In the genomic region with DNA sequence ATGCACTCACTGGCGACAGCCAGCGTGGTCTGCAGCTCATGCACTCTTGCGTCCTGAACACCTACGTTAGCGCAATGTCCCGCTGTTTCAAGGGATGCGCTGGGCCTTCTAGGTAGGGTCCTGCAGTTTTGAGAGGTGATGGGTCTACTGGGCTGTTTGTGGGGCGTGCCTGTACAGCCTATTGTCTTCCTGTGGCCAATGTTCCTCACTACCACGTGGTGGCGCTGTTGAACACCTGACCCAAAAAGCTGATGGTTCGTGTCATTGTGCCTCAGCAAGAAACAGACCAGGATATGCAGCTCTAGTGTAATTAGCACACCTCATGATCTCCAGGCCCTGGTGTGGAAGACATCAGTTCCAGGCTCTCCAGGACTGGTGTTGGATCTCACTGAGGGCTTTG, we compare ENCODE assay signal across 9 mouse cellular contexts. TPM values are rescaled to one million over a fixed set of nuclear protein-coding genes. Genes with fewer than 3 reads are reported as not detected.
DNase-seq lines count a peak whose midpoint lies in the region; ATAC-seq and TF ChIP-seq lines count a peak whose summit lies in the region.
"Had no signal": no experiment of that assay in that cellular context is flagged by ENCODE, and none has a peak within 500 bp of the region (broad histone marks: within the 10 kb centered on the region; RNA-seq: fewer than 3 reads in every experiment).

No protein-coding gene starts in this region.

- H3K9ac ChIP-seq in ES-Bruce4 (ENCODE audit: low read depth, poor library complexity, severe bottlenecking) = no peak overlapping the region
- no peak overlapping the region for H3K9ac ChIP-seq in intestine, embryonic 16.5 days (ENCODE audit: low read depth, low read length)
- no peak overlapping the region for H3K9ac ChIP-seq in liver, embryonic 13.5 days

- no peak for TF ChIP-seq POLR2A in ES-Bruce4 (IDR thresholded peaks at IDR 0.05; ENCODE audit: insufficient read depth, low read length)
- TF ChIP-seq POLR2A in olfactory bulb, adult 2 months (IDR thresholded peaks at IDR 0.05; ENCODE audit: insufficient read depth, low read depth, low read length) = no peak

- H3K4me2 ChIP-seq in intestine, embryonic 16.5 days (ENCODE audit: low read depth, low read length) = no peak overlapping the region
- H3K4me2 ChIP-seq in liver, embryonic 13.5 days = no peak overlapping the region

- no peaks in the 10 kb centered on the region for H3K36me3 ChIP-seq in ES-Bruce4 (ENCODE audit: control insufficient read depth, insufficient read depth, low read length, poor library complexity, severe bottlenecking)
- H3K36me3 ChIP-seq in intestine, embryonic 16.5 days (ENCODE audit: control insufficient read depth, insufficient read depth, low read length) = no peaks in the 10 kb centered on the region
- no peaks in the 10 kb centered on the region for H3K36me3 ChIP-seq in liver, embryonic 13.5 days

- TF ChIP-seq EP300 in ES-Bruce4 (IDR thresholded peaks at IDR 0.05; ENCODE audit: insufficient read depth, low read depth, low read length) = 0 out of 2 replicates have a peak, but pooled peaks have one; percentile 41

- no peaks in the 10 kb centered on the region for H3K9me3 ChIP-seq in ES-Bruce4 (replicated peaks; ENCODE audit: control insufficient read depth, insufficient read depth, low read length, poor library complexity, severe bottlenecking)
- no peaks in the 10 kb centered on the region for H3K9me3 ChIP-seq in intestine, embryonic 16.5 days (ENCODE audit: control insufficient read depth, low read length)
- H3K9me3 ChIP-seq in liver, embryonic 13.5 days (replicated peaks) = no peaks in the 10 kb centered on the region

- H3K4me1 ChIP-seq in ES-Bruce4 (ENCODE audit: control insufficient read depth, insufficient read depth, low read length) = peaks cover 5% of the 10 kb centered on the region
- H3K4me1 ChIP-seq in intestine, embryonic 16.5 days (ENCODE audit: control insufficient read depth, insufficient read depth, low read length) = no peaks in the 10 kb centered on the region
- H3K4me1 ChIP-seq in liver, embryonic 13.5 days (replicated peaks) = peaks cover 13% of the 10 kb centered on the region
- peaks cover 13% of the 10 kb centered on the region for H3K4me1 ChIP-seq in olfactory bulb, adult 2 months (ENCODE audit: control insufficient read depth, insufficient read depth, low read length)

- ATAC-seq in intestine, embryonic 16.5 days = 0 out of 2 replicates have a peak, but pooled peaks have one; percentile 23
- peak; percentile 43; the same call in 1 of the 2 replicates for ATAC-seq in liver, embryonic 13.5 days (ENCODE audit: low read depth)
- no peak for ATAC-seq in erythroid progenitor cell, adult 5-6 weeks (replicated peaks; ENCODE audit: low FRiP score, poor library complexity, severe bottlenecking)

- H3K27ac ChIP-seq in ES-Bruce4 (ENCODE audit: insufficient read depth, low read length) = no peak overlapping the region
- H3K27ac ChIP-seq in intestine, embryonic 16.5 days (ENCODE audit: low read length) = no peak overlapping the region
- no peak overlapping the region for H3K27ac ChIP-seq in liver, embryonic 13.5 days
- H3K27ac ChIP-seq in olfactory bulb, adult 2 months (ENCODE audit: insufficient read depth, low read depth, low read length) = no peak overlapping the region

- peak; percentile 99 for TF ChIP-seq CTCF in ES-Bruce4 (IDR thresholded peaks at IDR 0.05; ENCODE audit: low read depth, low read length)
- TF ChIP-seq CTCF in olfactory bulb, adult 2 months (IDR thresholded peaks at IDR 0.05; ENCODE audit: insufficient read depth, low read depth, low read length) = peak; percentile 41; the same call in 1 of the 2 replicates

- H3K4me3 ChIP-seq in ES-Bruce4 (ENCODE audit: low read depth, low read length) = no peak overlapping the region; the same call in 1 of the 2 replicates
- H3K4me3 ChIP-seq in intestine, embryonic 16.5 days (ENCODE audit: low read length) = no peak overlapping the region
- H3K4me3 ChIP-seq in liver, embryonic 13.5 days (replicated peaks) = no peak overlapping the region
- H3K4me3 ChIP-seq in olfactory bulb, adult 2 months (ENCODE audit: insufficient read depth, low read depth, low read length) = no peak overlapping the region

- H3K27me3 ChIP-seq in ES-Bruce4 (ENCODE audit: control insufficient read depth, insufficient read depth, low read length, poor library complexity, severe bottlenecking) = no peaks in the 10 kb centered on the region
- H3K27me3 ChIP-seq in intestine, embryonic 16.5 days (replicated peaks; ENCODE audit: control insufficient read depth, insufficient read depth, low read length) = no peaks in the 10 kb centered on the region
- H3K27me3 ChIP-seq in liver, embryonic 13.5 days = no peaks in the 10 kb centered on the region

- DNase-seq in B cell, adult 2 months = peak; percentile 51 to 54
- DNase-seq in c-Kit-positive CD71-positive TER-119-positive erythroid progenitor cells, embryonic 14.5 days (ENCODE audit: low spot score) = peak; percentile 33
- peak; percentile 60 for DNase-seq in gastrocnemius, postnatal 10 days
- DNase-seq in liver, embryonic 13.5 days = no peak

- 19% methylated on average over 11 of the region's 11 CpGs for WGBS in intestine, embryonic 16.5 days
- 13% methylated on average over 11 of the region's 11 CpGs for WGBS in liver, embryonic 13.5 days (ENCODE audit: insufficient replicate concordance)
- 40% methylated on average over 11 of the region's 11 CpGs for WGBS in olfactory bulb, adult 2 months

RNA-seq across cellular contexts. Expression of a gene that starts 21.7 kb away (rescaled TPM):
- polyA plus RNA-seq in ES-Bruce4 (2011; ENCODE audit: insufficient read depth, insufficient read length, low read depth, missing spikeins) = 0.43 and 0.46 TPM in 2 replicates
- total RNA-seq in gastrocnemius, postnatal 10 days (2021) = 10 to 100 TPM; 10.8 to 11.1 TPM
- polyA plus RNA-seq in intestine, embryonic 16.5 days (2015; fragmentation: Nextera tagmentation; extraction: Ambion mirVana) = 3.8 and 4.6 TPM in 2 replicates
- 16.3 and 22.9 TPM in 2 replicates for polyA plus RNA-seq in liver, embryonic 13.5 days (2015; fragmentation: Nextera tagmentation; extraction: Ambion mirVana)
- not detected in 2 replicates for polyA plus RNA-seq in olfactory bulb, adult 2 months (2012; ENCODE audit: insufficient read depth, insufficient read length, low replicate concordance, missing spikeins)
- 7.1 and 9.0 TPM in 2 replicates for total RNA-seq in erythroid progenitor cell, adult 5-6 weeks (2015; ENCODE audit: low replicate concordance)
- total RNA-seq in erythroid progenitor cell, adult 5-6 weeks (2017; ENCODE audit: low replicate concordance) = 6.4 and 40.7 TPM in 2 replicates

RNA-seq across cellular contexts. Expression of a gene that starts 26.7 kb away (rescaled TPM):
- polyA plus RNA-seq in ES-Bruce4 (2011; ENCODE audit: insufficient read depth, insufficient read length, low read depth, missing spikeins) = not detected in 2 replicates
- not detected for total RNA-seq in gastrocnemius, postnatal 10 days (2021)
- polyA plus RNA-seq in intestine, embryonic 16.5 days (2015; fragmentation: Nextera tagmentation; extraction: Ambion mirVana) = not detected in 2 replicates
- polyA plus RNA-seq in liver, embryonic 13.5 days (2015; fragmentation: Nextera tagmentation; extraction: Ambion mirVana) = not detected in 2 replicates
- polyA plus RNA-seq in olfactory bulb, adult 2 months (2012; ENCODE audit: insufficient read depth, insufficient read length, low replicate concordance, missing spikeins) = not detected in 2 replicates
- total RNA-seq in erythroid progenitor cell, adult 5-6 weeks (2015; ENCODE audit: low replicate concordance) = not detected in 2 replicates
- total RNA-seq in erythroid progenitor cell, adult 5-6 weeks (2017; ENCODE audit: low replicate concordance) = not detected in 2 replicates
- total RNA-seq: layer of hippocampus, adult 18-20 months had no signal

RNA-seq across cellular contexts. Expression of a gene that starts 55.5 kb away (rescaled TPM):
- 0.34 and 0.38 TPM in 2 replicates for polyA plus RNA-seq in ES-Bruce4 (2011; ENCODE audit: insufficient read depth, insufficient read length, low read depth, missing spikeins)
- 1 to 10 TPM; 4.2 to 4.7 TPM for total RNA-seq in gastrocnemius, postnatal 10 days (2021)
- 2.8 and 2.9 TPM in 2 replicates for polyA plus RNA-seq in intestine, embryonic 16.5 days (2015; fragmentation: Nextera tagmentation; extraction: Ambion mirVana)
- polyA plus RNA-seq in liver, embryonic 13.5 days (2015; fragmentation: Nextera tagmentation; extraction: Ambion mirVana) = 0.31 and 0.47 TPM in 2 replicates
- polyA plus RNA-seq in olfactory bulb, adult 2 months (2012; ENCODE audit: insufficient read depth, insufficient read length, low replicate concordance, missing spikeins) = not detected in 2 replicates
- not detected in 2 replicates for total RNA-seq in erythroid progenitor cell, adult 5-6 weeks (2015; ENCODE audit: low replicate concordance)
- not detected in 2 replicates for total RNA-seq in erythroid progenitor cell, adult 5-6 weeks (2017; ENCODE audit: low replicate concordance)
